Mouse (Mus musculus): ENCODE results near the gene Ccndbp1. TPM values are rescaled to one million over a fixed set of nuclear protein-coding genes. Genes with fewer than 3 reads are reported as not detected.
"Not testable (repeated sequence)": the region's sequence is repeated elsewhere in the genome, so short reads cannot be mapped to it uniquely, and the experiment has no call there.

Ccndbp1 gene
- polyA plus RNA-seq, 1 experiment from 2014 or later: 36.6 TPM

- Histone ChIP-seq H3K4me3 (ENCODE audit: low read depth, low read length) (no peak overlapping the region), H3K27me3 (replicated peaks; ENCODE audit: control insufficient read depth, insufficient read depth, low read length) (peaks cover 5% of the 10 kb centered on the region; the same call in 1 of the 2 replicates), H3K27ac (replicated peaks; ENCODE audit: low read depth, low read length) (no peak overlapping the region), H3K9ac (ENCODE audit: low read depth, low read length) (no peak overlapping the region), H3K4me1 (ENCODE audit: control insufficient read depth, insufficient read depth, low read length) (peaks cover 11% of the 10 kb centered on the region), H3K4me2 (ENCODE audit: low read depth, low read length) (no peak overlapping the region), H3K9me3 (ENCODE audit: control insufficient read depth, low read length) (no peaks in the 10 kb centered on the region), H3K36me3 (ENCODE audit: control insufficient read depth, insufficient read depth, low read length) (no peaks in the 10 kb centered on the region)
- ATAC-seq (ENCODE audit: low read depth): no peak
- no peak for DNase-seq (ENCODE audit: low spot score)
- 89% methylated on average over 4 of the region's 4 CpGs for WGBS
These were observed 36.4 kb upstream of the Ccndbp1 start for GRCm38 (mm10) chr2:120971766-120972165.

- H3K27me3 ChIP-seq (replicated peaks; ENCODE audit: control insufficient read depth, insufficient read depth, low read length): not testable (repeated sequence)
These were observed 35.9 kb upstream of the Ccndbp1 start for GRCm38 (mm10) chr2:120972257-120972656.

GRCm38 (mm10) chr2:120972964-120973363, 35.2 kb upstream of the Ccndbp1 start:
- H3K4me2 ChIP-seq (ENCODE audit: low read depth, low read length): peak overlapping the region; percentile 7; the same call in 1 of the 2 replicates
- H3K9me3 ChIP-seq (ENCODE audit: control insufficient read depth, low read length): no peaks in the 10 kb centered on the region
- peaks cover 9% of the 10 kb centered on the region; the same call in 1 of the 2 replicates for H3K27me3 ChIP-seq (replicated peaks; ENCODE audit: control insufficient read depth, insufficient read depth, low read length)
- WGBS: 14% methylated on average over 5 of the region's 5 CpGs
- peak overlapping the region; percentile 10; the same call in 1 of the 2 replicates for H3K4me3 ChIP-seq (ENCODE audit: low read depth, low read length)
- H3K36me3 ChIP-seq (ENCODE audit: control insufficient read depth, insufficient read depth, low read length): no peaks in the 10 kb centered on the region
- peaks cover 11% of the 10 kb centered on the region for H3K4me1 ChIP-seq (ENCODE audit: control insufficient read depth, insufficient read depth, low read length)
- no peak overlapping the region for H3K27ac ChIP-seq (replicated peaks; ENCODE audit: low read depth, low read length)
- DNase-seq (ENCODE audit: low spot score): no peak
- no peak for ATAC-seq (ENCODE audit: low read depth)
- no peak overlapping the region for H3K9ac ChIP-seq (ENCODE audit: low read depth, low read length)

More at GRCm38 (mm10) chr2:120972257-120972656, 35.9 kb upstream of the Ccndbp1 start:
- not testable (repeated sequence) for H3K9me3 ChIP-seq (ENCODE audit: control insufficient read depth, low read length); H3K36me3 ChIP-seq (ENCODE audit: control insufficient read depth, insufficient read depth, low read length); H3K4me2 ChIP-seq (ENCODE audit: low read depth, low read length); H3K4me3 ChIP-seq (ENCODE audit: low read depth, low read length); DNase-seq (ENCODE audit: low spot score); H3K27ac ChIP-seq (replicated peaks; ENCODE audit: low read depth, low read length); ATAC-seq (ENCODE audit: low read depth); H3K9ac ChIP-seq (ENCODE audit: low read depth, low read length)
- H3K4me1 ChIP-seq (ENCODE audit: control insufficient read depth, insufficient read depth, low read length): peaks cover 11% of the 10 kb centered on the region
- 95% methylated on average over 8 of the region's 8 CpGs for WGBS

GRCm38 (mm10) chr2:120976308-120976707, 31.9 kb upstream of the Ccndbp1 start:
- DNase-seq (ENCODE audit: low spot score) (no peak), ATAC-seq (ENCODE audit: low read depth) (no peak)
- no peak overlapping the region for H3K4me3 ChIP-seq (ENCODE audit: low read depth, low read length)
- no peaks in the 10 kb centered on the region for H3K9me3 ChIP-seq (ENCODE audit: control insufficient read depth, low read length)
- H3K36me3 ChIP-seq (ENCODE audit: control insufficient read depth, insufficient read depth, low read length): no peaks in the 10 kb centered on the region
- 57% methylated on average over 4 of the region's 4 CpGs for WGBS
- 0 out of 2 replicates have a peak, but pooled peaks cover 2% of the 10 kb centered on the region for H3K4me1 ChIP-seq (ENCODE audit: control insufficient read depth, insufficient read depth, low read length)
- no peak overlapping the region for H3K4me2 ChIP-seq (ENCODE audit: low read depth, low read length)
- no peak overlapping the region for H3K27ac ChIP-seq (replicated peaks; ENCODE audit: low read depth, low read length)
- H3K9ac ChIP-seq (ENCODE audit: low read depth, low read length): no peak overlapping the region
- peaks cover 9% of the 10 kb centered on the region; the same call in 1 of the 2 replicates for H3K27me3 ChIP-seq (replicated peaks; ENCODE audit: control insufficient read depth, insufficient read depth, low read length)

GRCm38 (mm10) chr2:120976990-120977925, 30.9 kb upstream of the Ccndbp1 start, which contains the start of gene Tmem62:
TSS of gene Tmem62 (plus strand) at chr2:120977017.
- peak; percentile 27 for DNase-seq (ENCODE audit: low spot score)
- WGBS: 2% methylated on average over 44 of the region's 71 CpGs
- Histone ChIP-seq H3K9ac (ENCODE audit: low read depth, low read length) (peak within 1 kb of the TSS; percentile 81), H3K27me3 (replicated peaks; ENCODE audit: control insufficient read depth, insufficient read depth, low read length) (peaks cover 9% of the 10 kb centered on the region; the same call in 1 of the 2 replicates), H3K4me1 (ENCODE audit: control insufficient read depth, insufficient read depth, low read length) (0 out of 2 replicates have a peak, but pooled peaks cover 2% of the 10 kb centered on the region), H3K36me3 (ENCODE audit: control insufficient read depth, insufficient read depth, low read length) (no peaks in the 10 kb centered on the region), H3K4me2 (ENCODE audit: low read depth, low read length) (peak within 1 kb of the TSS; percentile 98), H3K9me3 (ENCODE audit: control insufficient read depth, low read length) (no peaks in the 10 kb centered on the region), H3K4me3 (ENCODE audit: low read depth, low read length) (peak within 1 kb of the TSS; percentile 72), H3K27ac (replicated peaks; ENCODE audit: low read depth, low read length) (0 out of 2 replicates have a peak within 1 kb of the TSS, but pooled peaks have one; percentile 15)
- peak; percentile 84 for ATAC-seq (ENCODE audit: low read depth)

DNA sequence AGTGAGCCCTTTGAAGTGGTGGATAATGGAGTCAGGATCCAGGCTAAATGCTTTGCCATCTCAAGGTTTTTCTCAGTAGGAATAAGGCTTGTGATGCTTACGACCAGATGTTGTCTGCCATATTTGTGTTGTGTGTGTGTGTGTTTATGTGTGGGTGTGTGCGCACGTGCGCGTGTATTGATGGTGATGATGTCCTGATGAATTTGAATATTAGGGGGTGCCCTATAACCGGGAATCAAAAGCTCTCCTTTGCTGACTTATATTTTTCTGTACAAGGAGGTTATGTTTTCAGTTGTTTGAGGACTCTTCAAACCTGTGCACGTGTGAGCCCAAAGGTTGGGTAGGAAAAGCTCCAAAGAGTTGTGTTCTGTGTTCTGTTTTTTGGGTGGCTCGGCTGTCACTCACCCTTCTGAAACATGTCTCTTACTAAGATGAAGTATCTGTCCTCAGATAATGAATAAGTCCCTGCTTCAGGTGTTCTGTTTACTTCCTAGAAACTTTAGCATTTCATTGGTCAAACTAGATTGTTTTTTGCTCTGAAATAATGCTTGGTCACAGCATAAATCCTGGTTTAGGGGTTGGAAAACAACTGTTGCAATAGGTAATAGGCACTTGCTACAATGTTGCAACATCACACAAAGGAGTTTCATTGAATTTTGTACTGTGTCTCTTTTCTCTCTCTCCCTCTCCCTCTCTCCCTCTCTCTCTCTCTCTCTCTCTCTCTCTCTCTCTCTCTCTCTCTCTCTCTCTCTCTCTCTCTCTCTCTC, 30.1 kb upstream of the Ccndbp1 start:
- 0 out of 2 replicates have a peak, but pooled peaks cover 2% of the 10 kb centered on the region for H3K4me1 ChIP-seq (ENCODE audit: control insufficient read depth, insufficient read depth, low read length)
- no peak overlapping the region for H3K27ac ChIP-seq (replicated peaks; ENCODE audit: low read depth, low read length)
- WGBS: 89% methylated on average over 8 of the region's 8 CpGs
- H3K4me2 ChIP-seq (ENCODE audit: low read depth, low read length): peak overlapping the region; percentile 98
- peaks cover 5% of the 10 kb centered on the region; the same call in 1 of the 2 replicates for H3K27me3 ChIP-seq (replicated peaks; ENCODE audit: control insufficient read depth, insufficient read depth, low read length)
- no peaks in the 10 kb centered on the region for H3K36me3 ChIP-seq (ENCODE audit: control insufficient read depth, insufficient read depth, low read length)
- peak overlapping the region; percentile 72 for H3K4me3 ChIP-seq (ENCODE audit: low read depth, low read length)
- peak overlapping the region; percentile 81; the same call in 1 of the 2 replicates for H3K9ac ChIP-seq (ENCODE audit: low read depth, low read length)
- DNase-seq (ENCODE audit: low spot score): no peak
- ATAC-seq (ENCODE audit: low read depth): 0 out of 2 replicates have a peak, but pooled peaks have one; percentile 10
- H3K9me3 ChIP-seq (ENCODE audit: control insufficient read depth, low read length): no peaks in the 10 kb centered on the region

- Histone ChIP-seq H3K27me3 (replicated peaks; ENCODE audit: control insufficient read depth, insufficient read depth, low read length) (peaks cover 4% of the 10 kb centered on the region; the same call in 1 of the 2 replicates), H3K4me2 (ENCODE audit: low read depth, low read length) (no peak overlapping the region), H3K9ac (ENCODE audit: low read depth, low read length) (no peak overlapping the region), H3K4me3 (ENCODE audit: low read depth, low read length) (no peak overlapping the region), H3K4me1 (ENCODE audit: control insufficient read depth, insufficient read depth, low read length) (0 out of 2 replicates have a peak, but pooled peaks cover 2% of the 10 kb centered on the region), H3K36me3 (ENCODE audit: control insufficient read depth, insufficient read depth, low read length) (no peaks in the 10 kb centered on the region), H3K9me3 (ENCODE audit: control insufficient read depth, low read length) (no peaks in the 10 kb centered on the region), H3K27ac (replicated peaks; ENCODE audit: low read depth, low read length) (no peak overlapping the region)
- DNase-seq (ENCODE audit: low spot score) (peak; percentile 10), ATAC-seq (ENCODE audit: low read depth) (no peak)
- WGBS: 56% methylated on average over 2 of the region's 2 CpGs
These were observed 29.5 kb upstream of the Ccndbp1 start for GRCm38 (mm10) chr2:120978693-120979037.

DNA sequence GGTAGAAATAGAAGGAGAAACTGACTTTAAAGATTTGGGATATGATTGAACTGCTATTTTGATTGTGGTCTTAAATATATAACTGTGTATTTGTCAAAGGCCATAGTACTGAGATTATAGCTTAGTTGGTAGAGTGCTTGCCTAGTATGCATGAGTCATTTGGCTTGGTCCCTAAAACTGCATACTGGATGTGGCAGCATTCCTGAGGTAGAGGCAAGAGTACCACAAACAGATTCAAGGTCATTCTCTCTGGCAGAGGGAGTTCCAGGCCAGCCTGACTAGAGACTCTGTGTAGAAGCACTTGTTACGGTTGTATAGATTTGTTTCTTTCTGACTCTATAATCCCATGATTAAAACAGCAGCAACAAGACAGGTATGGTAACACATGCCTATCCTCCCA, 28.4 kb upstream of the Ccndbp1 start:
- no peak overlapping the region for H3K9ac ChIP-seq (ENCODE audit: low read depth, low read length)
- H3K36me3 ChIP-seq (ENCODE audit: control insufficient read depth, insufficient read depth, low read length): no peaks in the 10 kb centered on the region
- DNase-seq (ENCODE audit: low spot score): no peak
- ATAC-seq (ENCODE audit: low read depth): no peak
- H3K4me1 ChIP-seq (ENCODE audit: control insufficient read depth, insufficient read depth, low read length): 0 out of 2 replicates have a peak, but pooled peaks cover 2% of the 10 kb centered on the region
- no peaks in the 10 kb centered on the region for H3K9me3 ChIP-seq (ENCODE audit: control insufficient read depth, low read length)
- 96% methylated on average over 1 of the region's 1 CpGs for WGBS
- H3K4me3 ChIP-seq (ENCODE audit: low read depth, low read length): no peak overlapping the region
- H3K27ac ChIP-seq (replicated peaks; ENCODE audit: low read depth, low read length): no peak overlapping the region
- H3K27me3 ChIP-seq (replicated peaks; ENCODE audit: control insufficient read depth, insufficient read depth, low read length): peaks cover 4% of the 10 kb centered on the region; the same call in 1 of the 2 replicates
- no peak overlapping the region for H3K4me2 ChIP-seq (ENCODE audit: low read depth, low read length)

All from embryonic facial prominence, embryonic 14.5 days (tissue).